Comparison of ENCODE assay signal across 9 mouse cellular contexts in genomic region chr7:113059211-113059966, GRCm38 (mm10).
DNase-seq lines count a peak whose midpoint lies in the region; ATAC-seq lines count a peak whose summit lies in the region.
"Had no signal": no experiment of that assay in that cellular context is flagged by ENCODE, and none has a peak within 500 bp of the region (broad histone marks: within the 10 kb centered on the region; RNA-seq: fewer than 3 reads in every experiment).

No protein-coding gene starts in this region.

- H3K36me3 ChIP-seq in intestine, embryonic 14.5 days (ENCODE audit: control insufficient read depth, insufficient read depth, low read length) = no peaks in the 10 kb centered on the region

- WGBS in intestine, embryonic 14.5 days = 17% methylated on average over 12 of the region's 12 CpGs

- no peak overlapping the region for H3K4me3 ChIP-seq in intestine, embryonic 14.5 days (ENCODE audit: low read depth, low read length)
- H3K4me3 ChIP-seq: megakaryocyte, embryonic 14.5 days had no signal

- peak overlapping the region; percentile 26 for H3K4me2 ChIP-seq in intestine, embryonic 14.5 days (ENCODE audit: low read length)

- no peaks in the 10 kb centered on the region for H3K27me3 ChIP-seq in intestine, embryonic 14.5 days (replicated peaks; ENCODE audit: control insufficient read depth, insufficient read depth, low read length)

- intact Hi-C loops in left cerebral cortex, postnatal 14 days (cut with DNase I) = no loop called here

- H3K4me1 ChIP-seq in intestine, embryonic 14.5 days (replicated peaks; ENCODE audit: control insufficient read depth, insufficient read depth, low read length) = peaks cover 17% of the 10 kb centered on the region
- H3K4me1 ChIP-seq: megakaryocyte, embryonic 14.5 days had no signal

- H3K9me3 ChIP-seq in intestine, embryonic 14.5 days (ENCODE audit: control insufficient read depth, low read length) = no peaks in the 10 kb centered on the region
- H3K9me3 ChIP-seq: megakaryocyte, embryonic 14.5 days had no signal

- H3K9ac ChIP-seq in intestine, embryonic 14.5 days (ENCODE audit: low read length) = no peak overlapping the region

- ATAC-seq in intestine, embryonic 14.5 days (replicated peaks; ENCODE audit: low FRiP score, low TSS enrichment, low read depth) = no peak; the same call in 1 of the 2 replicates
- no peak for ATAC-seq in erythroid progenitor cell, adult 5-6 weeks (replicated peaks; ENCODE audit: low FRiP score, poor library complexity, severe bottlenecking)

- H3K27ac ChIP-seq in intestine, embryonic 14.5 days (ENCODE audit: low read depth) = peak overlapping the region; percentile 57

- peak; percentile 21 for DNase-seq in cerebellum, adult 11 months
- no peak for DNase-seq in cerebellum, adult 9-10 months
- DNase-seq in adrenal gland, postnatal 25 days = peak; percentile 31
- DNase-seq in frontal cortex, postnatal 36 days (ENCODE audit: low spot score in 2 of 2) = peak; percentile 23 to 44
- DNase-seq in intestine, embryonic 14.5 days (ENCODE audit: low spot score) = peak; percentile 66
- peak; percentile 20 to 34 for DNase-seq in left cerebral cortex, postnatal 14 days (ENCODE audit: low spot score in 2 of 2)
- DNase-seq in right cerebral cortex, postnatal 14 days = peak; percentile 41
